Mouse (Mus musculus) embryonic facial prominence, embryonic 11.5 days (tissue): ENCODE data around the gene Trpm8. TPM values are rescaled to one million over a fixed set of nuclear protein-coding genes. Genes with fewer than 3 reads are reported as not detected.

Experiments
- ATAC-seq: fragments of 200-750 bp; cut with Nextera tagmentation; replicated peaks from 2 replicates; pipeline ENCODE4 v1.8.0; 2017; ENCODE audit warnings: low read depth; ENCODE audit not compliant: insufficient number of reproducible peaks, low FRiP score, low TSS enrichment
- DNase-seq: peaks from one replicate; pipeline ENCODE4 v3.0.0-alpha.2; 2015; ENCODE audit warnings: low spot score
- H3K27ac ChIP-seq: fragments of 300-500 bp; sonication (generic); replicated peaks from 2 replicates; pipeline ENCODE4 v1.5.1; 2014; ENCODE audit warnings: mild to moderate bottlenecking, low read depth, low read length, control low read depth
- H3K27me3 ChIP-seq: fragments of 300-500 bp; sonication (generic); 2 replicates; pipeline ENCODE4 v1.6.1; 2014; ENCODE audit warnings: mild to moderate bottlenecking, low read length, moderate library complexity, mixed read lengths; ENCODE audit not compliant: control insufficient read depth, insufficient read depth
- H3K36me3 ChIP-seq: fragments of 300-500 bp; sonication (generic); replicated peaks from 2 replicates; pipeline ENCODE4 v1.6.1; 2014; ENCODE audit warnings: low read depth, mild to moderate bottlenecking, low read length, moderate library complexity, mixed read lengths; ENCODE audit not compliant: control insufficient read depth, insufficient read depth
- H3K4me1 ChIP-seq: fragments of 300-500 bp; sonication (generic); 2 replicates; pipeline ENCODE4 v1.6.1; 2014; ENCODE audit warnings: low read length, mixed read lengths; ENCODE audit not compliant: control insufficient read depth, insufficient read depth
- H3K4me2 ChIP-seq: fragments of 300-500 bp; sonication (generic); 2 replicates; pipeline ENCODE4 v1.6.1; 2014; ENCODE audit warnings: low read depth, mild to moderate bottlenecking, control low read depth, low read length, moderate library complexity
- H3K4me3 ChIP-seq: fragments of 300-500 bp; sonication (generic); 2 replicates; pipeline ENCODE4 v1.5.1; 2014; ENCODE audit warnings: low read depth, low read length, control low read depth
- H3K9ac ChIP-seq: fragments of 300-500 bp; sonication (generic); replicated peaks from 2 replicates; pipeline ENCODE4 v1.6.1; 2014; ENCODE audit warnings: mild to moderate bottlenecking, control low read depth, low read length
- H3K9me3 ChIP-seq: fragments of 300-500 bp; sonication (generic); replicated peaks from 2 replicates; pipeline ENCODE4 v1.6.1; 2016; ENCODE audit warnings: mild to moderate bottlenecking, low read length, inconsistent platforms, mixed read lengths; ENCODE audit not compliant: control insufficient read depth
- WGBS: fragments of 180-500 bp; shearing (Covaris S2); extraction: QIAGEN DNeasy Blood & Tissue Kit; methylation state at CpG from one replicate; pipeline ENCODE4 v1.1.7; 2014; 5-methylcytosine and 5-hydroxymethylcytosine counted together
- polyA plus RNA-seq: library from polyadenylated mRNA; unstranded; fragments of >200 nt; fragmentation: Nextera tagmentation; extraction: Ambion mirVana; gene quantifications from 2 replicates; pipeline ENCODE4 v1.2.1, GENCODE M21; 2014

Trpm8 gene
- polyA plus RNA-seq, 1 experiment from 2014 or later = not detected

- Histone ChIP-seq H3K4me1 (no peaks in the 10 kb centered on the region), H3K9ac (no peak overlapping the region), H3K9me3 (no peaks in the 10 kb centered on the region), H3K27me3 (no peaks in the 10 kb centered on the region), H3K36me3 (no peaks in the 10 kb centered on the region), H3K27ac (no peak overlapping the region), H3K4me3 (no peak overlapping the region), H3K4me2 (no peak overlapping the region)
- ATAC-seq (no peak), DNase-seq (no peak)
- 74% methylated on average over 4 of the region's 4 CpGs for WGBS
These were observed 153.8 kb downstream of the Trpm8 start for GRCm38 (mm10) chr1:88431262-88431661.

GRCm38 (mm10) chr1:88432601-88433000, 155.1 kb downstream of the Trpm8 start:
- Histone ChIP-seq H3K27ac (no peak overlapping the region), H3K4me3 (no peak overlapping the region), H3K36me3 (no peaks in the 10 kb centered on the region), H3K9me3 (no peaks in the 10 kb centered on the region), H3K27me3 (no peaks in the 10 kb centered on the region), H3K4me2 (no peak overlapping the region), H3K9ac (no peak overlapping the region), H3K4me1 (no peaks in the 10 kb centered on the region)
- DNase-seq (no peak), ATAC-seq (no peak)
- WGBS = 45% methylated on average over 3 of the region's 3 CpGs

- Histone ChIP-seq H3K9me3 (no peaks in the 10 kb centered on the region), H3K4me3 (no peak overlapping the region), H3K27me3 (no peaks in the 10 kb centered on the region), H3K4me1 (no peaks in the 10 kb centered on the region), H3K4me2 (no peak overlapping the region), H3K9ac (no peak overlapping the region), H3K36me3 (no peaks in the 10 kb centered on the region), H3K27ac (no peak overlapping the region)
- DNase-seq (no peak), ATAC-seq (no peak)
- WGBS = 73% methylated on average over 6 of the region's 6 CpGs
These were observed 155.8 kb downstream of the Trpm8 start for GRCm38 (mm10) chr1:88433096-88433883.

- no peak overlapping the region for H3K4me2 ChIP-seq
- DNase-seq = no peak
- no peak overlapping the region for H3K4me3 ChIP-seq
- H3K9me3 ChIP-seq = no peaks in the 10 kb centered on the region
- H3K4me1 ChIP-seq = no peaks in the 10 kb centered on the region
- H3K9ac ChIP-seq = no peak overlapping the region
- WGBS = 67% methylated on average over 4 of the region's 4 CpGs
- no peak for ATAC-seq
- H3K27ac ChIP-seq = no peak overlapping the region
- no peaks in the 10 kb centered on the region for H3K27me3 ChIP-seq
- H3K36me3 ChIP-seq = no peaks in the 10 kb centered on the region
These were observed 156.6 kb downstream of the Trpm8 start for GRCm38 (mm10) chr1:88434057-88434456.

DNA sequence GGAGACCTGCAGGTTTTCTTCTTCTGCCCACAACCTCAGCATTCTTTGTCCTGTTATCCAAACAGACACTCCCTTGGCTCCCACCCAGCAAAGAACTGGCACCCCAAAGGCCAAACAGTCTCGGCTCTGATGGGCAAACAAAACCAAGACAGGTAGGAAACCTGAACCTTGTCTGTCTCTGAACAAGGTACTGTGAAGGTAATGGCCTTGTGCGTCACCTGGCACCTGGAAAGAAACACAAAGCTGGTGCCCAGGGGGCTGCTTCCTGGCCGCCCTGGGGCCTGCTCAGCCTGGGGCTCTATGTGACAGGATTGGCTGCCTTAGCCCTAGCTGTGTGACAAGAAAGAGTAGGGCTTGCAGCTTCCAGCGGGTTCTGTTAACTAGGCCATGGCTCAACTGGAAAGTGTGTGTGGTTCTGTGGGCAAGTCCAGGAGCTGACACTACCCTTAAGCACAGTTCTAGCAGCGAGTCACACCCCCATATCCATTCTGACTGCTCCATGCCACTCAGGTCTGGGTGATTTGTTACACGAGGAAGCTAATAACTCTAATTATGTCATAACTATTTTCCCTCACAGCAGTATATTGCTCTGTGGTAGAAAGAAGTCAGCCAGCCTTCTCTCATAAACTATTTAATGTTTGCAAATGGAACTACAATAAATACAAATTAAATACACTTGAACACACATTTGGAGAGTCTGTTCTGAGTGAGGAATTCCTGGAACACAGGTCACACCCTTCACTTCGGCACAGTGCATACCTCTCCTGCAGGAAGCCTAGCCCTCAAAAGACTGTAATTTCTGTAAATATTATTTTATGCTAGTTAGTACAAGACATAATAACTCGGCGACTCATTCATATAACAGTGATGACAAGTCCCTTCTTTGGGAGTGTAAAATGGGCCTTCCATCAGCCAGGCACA, 160.0 kb downstream of the Trpm8 start:
- DNase-seq (no peak), ATAC-seq (no peak)
- no peak overlapping the region for H3K4me3 ChIP-seq
- H3K4me2 ChIP-seq = no peak overlapping the region
- no peaks in the 10 kb centered on the region for H3K27me3 ChIP-seq
- WGBS = 75% methylated on average over 9 of the region's 9 CpGs
- H3K4me1 ChIP-seq = no peaks in the 10 kb centered on the region
- H3K36me3 ChIP-seq = no peaks in the 10 kb centered on the region
- no peak overlapping the region for H3K27ac ChIP-seq
- H3K9ac ChIP-seq = no peak overlapping the region
- H3K9me3 ChIP-seq = no peaks in the 10 kb centered on the region

Other genes with a start within 250 kb of the Trpm8 start
- not detected in 2 replicates for gene Ugt1a10, start 222.3 kb upstream of the Trpm8 start, polyA plus RNA-seq
- gene Ugt1a9, start 206.9 kb upstream of the Trpm8 start, polyA plus RNA-seq = not detected in 2 replicates
- gene Ugt1a8, start 189.8 kb upstream of the Trpm8 start, polyA plus RNA-seq = not detected in 2 replicates
- 0.77 and 0.84 TPM in 2 replicates for gene Ugt1a7c, start 182.6 kb upstream of the Trpm8 start, polyA plus RNA-seq
- not detected in 2 replicates for gene Ugt1a6b, start 174.4 kb upstream of the Trpm8 start, polyA plus RNA-seq
- gene Ugt1a6a, start 142.9 kb upstream of the Trpm8 start, polyA plus RNA-seq = 0.48 and 0.56 TPM in 2 replicates
- gene Ugt1a5, start 111.6 kb upstream of the Trpm8 start, polyA plus RNA-seq = 0.13 TPM in 1 of 2 replicates, not detected in the other
- gene Ugt1a2, start 77.1 kb upstream of the Trpm8 start, polyA plus RNA-seq = not detected in 2 replicates
- gene Dnajb3, start 71.9 kb upstream of the Trpm8 start, polyA plus RNA-seq = 12.0 and 16.3 TPM in 2 replicates
- not detected in 2 replicates for gene Ugt1a1, start 65.7 kb upstream of the Trpm8 start, polyA plus RNA-seq
- 1.00 and 1.7 TPM in 2 replicates for gene Mroh2a, start 50.7 kb upstream of the Trpm8 start, polyA plus RNA-seq
- gene Hjurp, start within 50 bp of the Trpm8 start, polyA plus RNA-seq = 139 and 152 TPM in 2 replicates
- 0.63 TPM in 1 of 2 replicates, not detected in the other for gene Spp2, start 129.3 kb downstream of the Trpm8 start, polyA plus RNA-seq
- not detected in 2 replicates for gene Glrp1, start 232.4 kb downstream of the Trpm8 start, polyA plus RNA-seq